In the genomic region with DNA sequence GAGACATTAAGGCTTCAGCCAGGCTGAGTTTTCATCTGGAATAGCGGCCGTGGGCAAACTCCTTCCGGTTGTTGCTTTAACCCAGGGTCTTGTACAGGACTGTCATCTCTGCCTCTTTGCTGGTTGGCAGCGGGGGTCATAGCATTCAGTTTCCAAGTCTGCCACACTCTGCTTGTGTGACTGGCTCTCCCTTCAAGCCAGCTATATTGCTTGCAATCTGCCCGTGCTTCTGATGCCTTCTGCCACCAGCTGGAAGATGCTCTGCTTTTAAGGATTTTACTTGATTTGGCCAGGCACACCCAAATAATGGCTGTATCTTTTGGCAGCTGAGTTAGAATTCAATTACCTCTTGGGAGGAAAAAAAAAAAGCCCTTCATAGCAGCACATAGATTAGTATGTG, we compare ENCODE assay signal across 18 mouse cellular contexts.
DNase-seq lines count a peak whose midpoint lies in the region; ATAC-seq and TF ChIP-seq lines count a peak whose summit lies in the region.
"Had no signal": no experiment of that assay in that cellular context is flagged by ENCODE, and none has a peak within 500 bp of the region (broad histone marks: within the 10 kb centered on the region; RNA-seq: fewer than 3 reads in every experiment).

No protein-coding gene starts in this region.

- H3K9me3 ChIP-seq in neural tube, embryonic 13.5 days: peaks cover 4% of the 10 kb centered on the region; the same call in 1 of the 2 replicates
- H3K9me3 ChIP-seq in midbrain, postnatal 0 days (ENCODE audit: low read length): no peaks in the 10 kb centered on the region
- H3K9me3 ChIP-seq: embryonic facial prominence, embryonic 15.5 days; intestine, embryonic 15.5 days had no signal

- DNase-seq in frontal cortex, postnatal 36 days (ENCODE audit: low spot score in 2 of 2): no peak
- peak; percentile 49 for DNase-seq in layer of hippocampus, adult 9-11 months
- DNase-seq in layer of hippocampus, adult 11-12 months (ENCODE audit: low spot score): no peak
- DNase-seq in neural tube, embryonic 10.5 days (ENCODE audit: extremely low spot score, low spot score): no peak
- peak; percentile 13 for DNase-seq in midbrain, postnatal 0 days (ENCODE audit: low spot score)
- DNase-seq in kidney, postnatal 14 days: no peak
- DNase-seq: B cell, adult 2 months; gastrocnemius, adult 2 months; heart, postnatal 4 days; kidney, postnatal 10 days; lung, postnatal 4 days had no signal

- H3K4me1 ChIP-seq in neural tube, embryonic 13.5 days (replicated peaks): peaks cover 25% of the 10 kb centered on the region
- H3K4me1 ChIP-seq in midbrain, postnatal 0 days (ENCODE audit: insufficient read depth, low read length): no peaks in the 10 kb centered on the region
- H3K4me1 ChIP-seq: embryonic facial prominence, embryonic 15.5 days; heart, embryonic 10.5 days; intestine, embryonic 15.5 days had no signal

- no peak overlapping the region for H3K4me3 ChIP-seq in neural tube, embryonic 13.5 days
- no peak overlapping the region for H3K4me3 ChIP-seq in midbrain, postnatal 0 days (ENCODE audit: low read depth, low read length)
- H3K4me3 ChIP-seq: embryonic facial prominence, embryonic 15.5 days; gastrocnemius, adult 2 months; heart, embryonic 10.5 days; intestine, embryonic 15.5 days had no signal

- H3K9ac ChIP-seq in neural tube, embryonic 13.5 days: no peak overlapping the region
- H3K9ac ChIP-seq in midbrain, postnatal 0 days (replicated peaks; ENCODE audit: low read length, poor library complexity, severe bottlenecking): no peak overlapping the region
- H3K9ac ChIP-seq: embryonic facial prominence, embryonic 15.5 days; intestine, embryonic 15.5 days had no signal

- H3K27ac ChIP-seq in neural tube, embryonic 13.5 days (replicated peaks): peak overlapping the region; percentile 71
- no peak overlapping the region for H3K27ac ChIP-seq in midbrain, postnatal 0 days (ENCODE audit: low read depth, low read length)
- H3K27ac ChIP-seq: embryonic facial prominence, embryonic 15.5 days; gastrocnemius, adult 2 months; heart, embryonic 10.5 days; intestine, embryonic 15.5 days had no signal

- WGBS in neural tube, embryonic 13.5 days: 43% methylated on average over 5 of the region's 5 CpGs
- 69% methylated on average over 5 of the region's 5 CpGs for WGBS in midbrain, postnatal 0 days

- ATAC-seq in frontal cortex, adult (ENCODE audit: low TSS enrichment): peak; percentile 25; the same call in 1 of the 2 replicates
- no peak for ATAC-seq in neural tube, embryonic 13.5 days (ENCODE audit: low read depth)
- no peak for ATAC-seq in midbrain, postnatal 0 days (ENCODE audit: low FRiP score)
- ATAC-seq: intestine, embryonic 15.5 days had no signal

- no peak for TF ChIP-seq CTCF in midbrain, postnatal 0 days (IDR thresholded peaks at IDR 0.05)

- peaks cover 8% of the 10 kb centered on the region; the same call in 1 of the 2 replicates for H3K36me3 ChIP-seq in neural tube, embryonic 13.5 days
- no peaks in the 10 kb centered on the region; the same call in 1 of the 2 replicates for H3K36me3 ChIP-seq in midbrain, postnatal 0 days (ENCODE audit: insufficient read depth, low read length)
- H3K36me3 ChIP-seq: embryonic facial prominence, embryonic 15.5 days; G1E; intestine, embryonic 15.5 days had no signal

- H3K4me2 ChIP-seq in neural tube, embryonic 13.5 days: no peak overlapping the region
- H3K4me2 ChIP-seq in midbrain, postnatal 0 days (ENCODE audit: low read depth, low read length, poor library complexity, severe bottlenecking): no peak overlapping the region
- H3K4me2 ChIP-seq: embryonic facial prominence, embryonic 15.5 days; intestine, embryonic 15.5 days had no signal

- no peaks in the 10 kb centered on the region for H3K27me3 ChIP-seq in neural tube, embryonic 13.5 days
- H3K27me3 ChIP-seq in midbrain, postnatal 0 days (ENCODE audit: insufficient read depth, low read length): no peaks in the 10 kb centered on the region
- H3K27me3 ChIP-seq: CH12.LX; embryonic facial prominence, embryonic 15.5 days; intestine, embryonic 15.5 days had no signal

Comparison
In these comparisons a context has a peak if more than half of its experiments do, and no peak if none do; other contexts are left out.
1. DNase-seq: peak in layer of hippocampus, adult 9-11 months (single experiment) and midbrain, postnatal 0 days (single experiment); none in frontal cortex, postnatal 36 days (0 of 2), layer of hippocampus, adult 11-12 months (single experiment), neural tube, embryonic 10.5 days (single experiment) and kidney, postnatal 14 days (single experiment).